Comparison of ENCODE assay signal across 8 mouse cellular contexts in the genomic region with DNA sequence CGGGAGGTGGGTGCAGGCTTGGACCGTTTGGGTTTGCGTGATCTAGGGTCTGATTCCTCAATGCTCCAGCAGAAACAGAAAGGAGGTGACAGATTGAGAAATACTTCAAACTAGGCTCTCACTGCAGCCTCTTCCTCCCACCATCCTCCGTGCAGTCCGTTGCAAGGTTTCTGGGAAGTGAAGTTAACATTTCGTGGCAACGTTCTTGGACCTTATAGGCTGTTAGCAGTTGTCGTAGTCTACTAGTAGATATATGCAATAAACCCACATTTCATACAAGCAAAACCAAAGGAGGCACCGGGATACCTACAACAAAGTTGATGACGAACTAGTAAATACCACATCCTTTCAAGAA. TPM values are rescaled to one million over a fixed set of nuclear protein-coding genes. Genes with fewer than 3 reads are reported as not detected.
DNase-seq lines count a peak whose midpoint lies in the region; ATAC-seq and TF ChIP-seq lines count a peak whose summit lies in the region.

No protein-coding gene starts in this region.

- TF ChIP-seq EP300 in heart, postnatal 0 days (IDR thresholded peaks at IDR 0.05; ENCODE audit: low read depth) = no peak

- H3K4me2 ChIP-seq in heart, postnatal 0 days (ENCODE audit: low read depth, low read length) = peak overlapping the region; percentile 84
- peak overlapping the region; percentile 57 for H3K4me2 ChIP-seq in hindbrain, embryonic 11.5 days (replicated peaks; ENCODE audit: low read depth, low read length)

- peak overlapping the region; percentile 85 for H3K9ac ChIP-seq in heart, postnatal 0 days (replicated peaks; ENCODE audit: low read depth, low read length)
- peak overlapping the region; percentile 81 for H3K9ac ChIP-seq in hindbrain, embryonic 11.5 days (ENCODE audit: low read depth, low read length)

- WGBS in heart, postnatal 0 days = 2% methylated on average over 10 of the region's 10 CpGs
- 2% methylated on average over 10 of the region's 10 CpGs for WGBS in hindbrain, embryonic 11.5 days

- peak overlapping the region; percentile 98 for H3K4me3 ChIP-seq in heart, postnatal 0 days (ENCODE audit: low read depth, low read length)
- H3K4me3 ChIP-seq in hindbrain, embryonic 11.5 days (ENCODE audit: low read depth, low read length) = peak overlapping the region; percentile 86
- H3K4me3 ChIP-seq in megakaryocyte, embryonic 14.5 days (replicated peaks) = peak overlapping the region; percentile 97

- no peak for ATAC-seq in heart, postnatal 0 days (ENCODE audit: insufficient read depth, low read depth)
- no peak for ATAC-seq in hindbrain, embryonic 11.5 days (ENCODE audit: low FRiP score)

- no peaks in the 10 kb centered on the region for H3K9me3 ChIP-seq in heart, postnatal 0 days (replicated peaks; ENCODE audit: control insufficient read depth, low read length)
- H3K9me3 ChIP-seq in hindbrain, embryonic 11.5 days (ENCODE audit: control insufficient read depth, low read length) = no peaks in the 10 kb centered on the region
- no peaks in the 10 kb centered on the region for H3K9me3 ChIP-seq in megakaryocyte, embryonic 14.5 days

- H3K4me1 ChIP-seq in heart, postnatal 0 days (ENCODE audit: control insufficient read depth, insufficient read depth) = peaks cover 19% of the 10 kb centered on the region
- no peaks in the 10 kb centered on the region for H3K4me1 ChIP-seq in hindbrain, embryonic 11.5 days (replicated peaks; ENCODE audit: control insufficient read depth, insufficient read depth, low read length)
- H3K4me1 ChIP-seq in megakaryocyte, embryonic 14.5 days = peaks cover 48% of the 10 kb centered on the region

- no peaks in the 10 kb centered on the region for H3K27me3 ChIP-seq in heart, postnatal 0 days (ENCODE audit: control insufficient read depth, insufficient read depth, low read length)
- H3K27me3 ChIP-seq in hindbrain, embryonic 11.5 days (ENCODE audit: control insufficient read depth, insufficient read depth, low read length) = no peaks in the 10 kb centered on the region
- H3K27me3 ChIP-seq in megakaryocyte, embryonic 14.5 days (replicated peaks) = no peaks in the 10 kb centered on the region

- no peak for TF ChIP-seq CTCF in heart, postnatal 0 days (IDR thresholded peaks at IDR 0.05; ENCODE audit: low read depth)

- peak overlapping the region; percentile 91 for H3K27ac ChIP-seq in heart, postnatal 0 days (ENCODE audit: low read depth)
- H3K27ac ChIP-seq in hindbrain, embryonic 11.5 days (ENCODE audit: low read depth, low read length) = 0 out of 2 replicates have a peak overlapping the region, but pooled peaks have one; percentile 30

- no peak for DNase-seq in heart, postnatal 0 days (ENCODE audit: low spot score)
- DNase-seq in heart, adult 18-20 months = no peak
- peak; percentile 43 for DNase-seq in NIH3T3 (ENCODE audit: low read depth)
- no peak for DNase-seq in hindbrain, embryonic 11.5 days (ENCODE audit: low spot score)
- DNase-seq in spleen, adult 12 weeks (ENCODE audit: low spot score) = no peak
- no peak for DNase-seq in retina, embryonic 14.5 days (ENCODE audit: low spot score)
- DNase-seq in kidney, adult 11 months = no peak

- peaks cover 2% of the 10 kb centered on the region; the same call in 1 of the 2 replicates for H3K36me3 ChIP-seq in heart, postnatal 0 days (replicated peaks; ENCODE audit: control insufficient read depth, insufficient read depth, low read length)
- H3K36me3 ChIP-seq in hindbrain, embryonic 11.5 days (ENCODE audit: control insufficient read depth, insufficient read depth, low read length) = 0 out of 2 replicates have a peak, but pooled peaks cover 2% of the 10 kb centered on the region
- peaks cover 39% of the 10 kb centered on the region for H3K36me3 ChIP-seq in megakaryocyte, embryonic 14.5 days (replicated peaks; ENCODE audit: low read length)

RNA-seq across cellular contexts. Expression of a gene that starts 0.8 kb away (rescaled TPM):
- 9.7 and 24.5 TPM in 2 replicates for total RNA-seq in heart, postnatal 0 days (2014; rRNA removed; ENCODE audit: low replicate concordance)
- 49.8 and 54.3 TPM in 2 replicates for polyA plus RNA-seq in heart, postnatal 0 days (2015; fragmentation: Nextera tagmentation; extraction: Ambion mirVana)
- 10 to 100 TPM; 33.1 to 35.1 TPM for total RNA-seq in heart, adult 18-20 months (2021)
- 89.1 and 92.1 TPM in 2 replicates for polyA plus RNA-seq in hindbrain, embryonic 11.5 days (2014; fragmentation: Nextera tagmentation; extraction: Ambion mirVana)
- polyA plus RNA-seq in megakaryocyte, embryonic 14.5 days (2012; ENCODE audit: insufficient read depth, low replicate concordance) = 1.1 and 21.3 TPM in 2 replicates

RNA-seq across cellular contexts. Expression of a gene that starts 30.2 kb away (rescaled TPM):
- total RNA-seq in heart, postnatal 0 days (2014; rRNA removed; ENCODE audit: low replicate concordance) = 8.7 and 11.4 TPM in 2 replicates
- 15.0 and 16.9 TPM in 2 replicates for polyA plus RNA-seq in heart, postnatal 0 days (2015; fragmentation: Nextera tagmentation; extraction: Ambion mirVana)
- total RNA-seq in heart, adult 18-20 months (2021) = 10 to 100 TPM; 11.1 to 11.7 TPM
- 33.9 and 35.2 TPM in 2 replicates for polyA plus RNA-seq in hindbrain, embryonic 11.5 days (2014; fragmentation: Nextera tagmentation; extraction: Ambion mirVana)
- polyA plus RNA-seq in megakaryocyte, embryonic 14.5 days (2012; ENCODE audit: insufficient read depth, low replicate concordance) = 2.0 TPM in 1 of 2 replicates, not detected in the other

RNA-seq across cellular contexts. Expression of a gene that starts 45.3 kb away (rescaled TPM):
- total RNA-seq in heart, postnatal 0 days (2014; rRNA removed; ENCODE audit: low replicate concordance) = 24.7 and 28.1 TPM in 2 replicates
- polyA plus RNA-seq in heart, postnatal 0 days (2015; fragmentation: Nextera tagmentation; extraction: Ambion mirVana) = 82.4 and 83.6 TPM in 2 replicates
- 10 to 100 TPM; 34.8 to 35.7 TPM for total RNA-seq in heart, adult 18-20 months (2021)
- 114 and 119 TPM in 2 replicates for polyA plus RNA-seq in hindbrain, embryonic 11.5 days (2014; fragmentation: Nextera tagmentation; extraction: Ambion mirVana)
- 2.2 TPM in 1 of 2 replicates, not detected in the other for polyA plus RNA-seq in megakaryocyte, embryonic 14.5 days (2012; ENCODE audit: insufficient read depth, low replicate concordance)

RNA-seq across cellular contexts. Expression of a gene that starts 53.1 kb away (rescaled TPM):
- total RNA-seq in heart, postnatal 0 days (2014; rRNA removed; ENCODE audit: low replicate concordance) = 30.7 and 37.2 TPM in 2 replicates
- polyA plus RNA-seq in heart, postnatal 0 days (2015; fragmentation: Nextera tagmentation; extraction: Ambion mirVana) = 73.4 and 78.5 TPM in 2 replicates
- 10 to 100 TPM; 65.7 to 66.1 TPM for total RNA-seq in heart, adult 18-20 months (2021)
- polyA plus RNA-seq in hindbrain, embryonic 11.5 days (2014; fragmentation: Nextera tagmentation; extraction: Ambion mirVana) = 110 and 118 TPM in 2 replicates
- polyA plus RNA-seq in megakaryocyte, embryonic 14.5 days (2012; ENCODE audit: insufficient read depth, low replicate concordance) = 18.6 and 92.9 TPM in 2 replicates

Comparison
In these comparisons a context has a peak if more than half of its experiments do, and no peak if none do; other contexts are left out.
1. RNA of a gene that starts 45.3 kb away (polyA plus RNA-seq): 114 to 119 TPM in hindbrain, embryonic 11.5 days and 82.4 to 83.6 TPM in heart, postnatal 0 days; 2.2 TPM in megakaryocyte, embryonic 14.5 days; every median in the first group is over 10 times any median in the second.
2. Peak in every context shown above with its lines, with median percentiles within 50 percentile points of each other: H3K4me3 ChIP-seq.